Mouse (Mus musculus) T-cell, adult 2 months (primary cell): ENCODE measurements around the gene Cdk17.
A peak's percentile ranks its signal among the peaks of the same experiment; 100 is the strongest.

Experiments
- DNase-seq: peaks from one replicate; pipeline ENCODE4 v3.0.0; 2022; ENCODE audit warnings: low spot score

Gene Cdk17

GRCm38 (mm10) chr10:93171182-93171855 lies 10.6 kb downstream of the Cdk17 start:
- DNase-seq: peak; percentile 90

DNA sequence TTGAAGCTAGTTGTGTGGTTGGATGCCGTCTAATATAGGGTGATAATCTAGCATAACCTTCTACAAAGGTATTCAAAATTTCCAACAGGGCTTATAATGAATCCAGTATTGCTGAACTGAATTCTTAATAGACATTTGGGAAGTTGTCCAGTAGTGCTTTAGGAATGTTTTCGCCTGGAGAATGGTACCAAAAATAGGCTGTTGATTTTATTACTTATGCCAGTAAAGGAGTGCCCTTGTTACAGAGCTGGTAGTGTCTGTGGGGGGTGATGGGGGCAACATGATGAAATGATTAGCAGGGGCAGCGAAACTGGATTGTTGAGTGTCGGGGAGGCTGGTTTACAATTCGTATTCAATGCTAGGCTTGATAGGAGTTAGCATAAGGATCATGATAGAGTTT lies 16.8 kb downstream of the Cdk17 start:
- DNase-seq: no peak

DNA sequence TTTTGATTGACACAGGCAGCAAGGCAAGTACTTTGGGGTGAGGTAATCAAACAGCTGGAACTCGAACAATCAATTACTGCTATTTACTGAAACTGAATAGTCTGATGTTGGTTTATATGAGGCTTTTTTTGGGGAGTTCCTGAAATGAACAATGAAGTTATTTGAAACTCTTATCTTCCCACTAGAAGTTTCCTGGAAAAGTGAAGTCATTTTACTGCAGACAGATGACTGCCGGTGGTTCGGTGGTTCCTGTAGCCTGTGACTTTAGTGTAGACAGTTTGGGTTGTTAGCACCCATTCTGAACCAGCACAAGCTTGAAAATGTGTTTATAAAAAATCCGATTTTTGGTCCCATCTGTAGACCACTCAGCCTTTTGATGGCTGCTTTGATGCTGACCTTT lies 17.2 kb downstream of the Cdk17 start:
- DNase-seq: no peak

DNA sequence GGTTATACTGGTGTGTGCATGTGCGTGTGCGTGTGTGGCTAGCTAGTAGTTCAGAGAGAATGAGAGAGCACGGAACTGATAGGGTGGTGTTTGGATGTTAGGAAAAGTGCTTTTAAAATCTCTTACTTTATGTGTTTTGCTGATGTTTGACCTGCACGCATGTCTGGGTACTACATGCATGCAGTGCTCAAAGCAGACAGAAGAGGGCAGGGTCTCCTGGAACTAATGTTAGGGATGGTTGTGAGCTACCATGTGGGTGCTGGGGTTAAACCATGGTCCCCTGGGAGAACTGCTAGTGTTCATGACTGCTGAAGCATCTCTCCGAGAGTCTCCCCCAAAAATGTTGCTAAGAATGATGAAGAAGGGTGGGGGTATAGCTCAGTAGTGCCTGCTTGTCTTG lies 18.0 kb downstream of the Cdk17 start:
- no peak for DNase-seq

DNA sequence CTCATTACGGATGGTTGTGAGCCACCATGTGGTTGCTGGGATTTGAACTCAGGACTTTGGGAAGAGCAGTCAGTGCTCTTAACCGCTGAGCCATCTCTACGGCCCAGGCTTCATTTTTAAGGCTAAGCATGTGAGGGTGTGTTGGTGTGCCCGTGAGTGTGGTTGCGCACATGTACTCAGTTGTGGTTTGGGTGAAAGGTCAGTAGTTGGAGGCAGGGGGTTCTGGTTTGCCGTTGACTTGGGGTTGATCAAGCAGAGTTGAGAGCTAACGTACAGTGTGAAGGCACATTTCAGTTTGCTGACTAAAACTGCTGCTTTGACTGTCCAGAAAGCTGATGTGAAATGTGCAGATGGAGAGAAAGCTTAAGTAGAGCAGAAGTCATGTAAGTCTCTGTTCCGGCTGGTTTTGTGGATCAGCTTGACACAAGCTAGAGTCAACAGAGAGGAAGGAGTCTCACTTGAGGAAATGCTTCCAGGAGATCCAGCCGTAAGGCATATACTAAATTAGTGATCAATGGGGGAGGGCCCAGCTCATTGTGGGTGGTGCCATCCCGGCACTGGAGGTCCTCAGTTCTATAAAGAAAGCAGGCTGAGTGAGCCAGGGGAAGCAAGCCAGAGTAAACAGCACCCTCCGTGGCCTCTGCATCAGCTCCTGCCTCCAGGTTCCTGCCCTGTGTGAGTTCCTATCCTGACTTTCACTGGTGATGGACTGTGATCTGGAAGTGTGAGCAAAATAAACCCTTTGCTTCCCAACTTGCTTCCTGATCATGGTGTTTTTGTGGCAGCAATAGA lies 19.2 kb downstream of the Cdk17 start:
- peak; percentile 48 for DNase-seq

GRCm38 (mm10) chr10:93184351-93184976 lies 23.8 kb downstream of the Cdk17 start:
- no peak for DNase-seq

GRCm38 (mm10) chr10:93188440-93188999 lies 27.8 kb downstream of the Cdk17 start:
- peak; percentile 40 for DNase-seq

DNA sequence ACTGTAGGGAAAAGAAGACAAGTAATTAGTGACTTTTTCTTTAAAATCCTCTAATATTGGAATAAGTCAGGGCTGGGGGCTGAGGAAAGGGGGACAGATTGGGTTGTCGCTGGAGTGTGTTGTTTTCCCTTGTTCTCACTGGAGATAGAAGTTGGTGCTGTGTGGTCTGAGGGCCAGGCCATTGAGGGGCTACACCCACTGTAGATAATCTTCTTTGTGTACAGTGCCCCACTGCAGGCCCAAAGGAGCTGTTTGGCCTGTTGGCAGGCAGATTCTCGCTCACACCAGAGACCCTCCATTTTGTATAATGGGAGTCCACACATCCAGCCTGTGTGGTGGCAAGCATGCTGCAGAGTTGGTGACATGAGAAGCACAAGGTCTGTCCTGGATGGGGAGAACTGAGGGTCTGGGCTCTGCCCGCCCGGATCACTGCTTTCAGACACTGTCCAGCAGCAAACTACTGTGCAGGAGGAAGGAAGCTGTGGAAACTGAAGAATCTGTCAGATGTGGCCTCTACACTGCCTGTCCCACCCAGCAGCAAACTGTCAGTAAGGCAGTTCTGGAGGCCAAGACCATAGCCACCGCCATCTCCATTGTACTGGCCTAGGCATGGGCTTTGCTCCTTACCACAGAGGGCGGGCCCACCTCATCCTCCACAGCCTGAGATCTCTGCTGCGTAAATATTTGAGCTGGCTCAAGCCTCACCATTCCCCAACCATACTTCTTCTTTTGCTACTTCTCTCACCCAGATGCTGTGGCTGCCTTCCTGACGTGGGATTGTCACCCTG lies 30.0 kb downstream of the Cdk17 start:
- DNase-seq: peak; percentile 20

- no peak for DNase-seq
Measured at GRCm38 (mm10) chr10:93197092-93197491, 36.4 kb downstream of the Cdk17 start.

DNA sequence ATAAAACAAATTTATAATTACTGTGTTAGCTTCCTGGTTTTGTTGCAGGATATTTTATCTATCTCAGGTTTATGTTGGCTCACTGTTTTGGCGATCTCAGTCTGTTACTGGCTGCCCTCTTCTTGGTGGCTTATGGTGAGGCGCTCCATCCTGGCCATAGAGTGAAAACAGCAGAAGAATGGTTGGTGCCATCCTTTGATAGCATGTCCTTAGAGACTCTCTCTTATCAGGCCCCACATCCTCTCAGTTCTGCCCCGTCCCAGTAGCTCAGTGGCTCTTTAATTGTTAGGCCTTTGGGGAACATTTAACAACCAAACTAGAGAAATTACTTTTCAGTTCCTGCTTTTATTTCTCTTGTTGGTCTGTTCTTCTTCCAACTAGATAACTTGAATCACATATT lies 38.3 kb downstream of the Cdk17 start:
- no peak for DNase-seq

DNA sequence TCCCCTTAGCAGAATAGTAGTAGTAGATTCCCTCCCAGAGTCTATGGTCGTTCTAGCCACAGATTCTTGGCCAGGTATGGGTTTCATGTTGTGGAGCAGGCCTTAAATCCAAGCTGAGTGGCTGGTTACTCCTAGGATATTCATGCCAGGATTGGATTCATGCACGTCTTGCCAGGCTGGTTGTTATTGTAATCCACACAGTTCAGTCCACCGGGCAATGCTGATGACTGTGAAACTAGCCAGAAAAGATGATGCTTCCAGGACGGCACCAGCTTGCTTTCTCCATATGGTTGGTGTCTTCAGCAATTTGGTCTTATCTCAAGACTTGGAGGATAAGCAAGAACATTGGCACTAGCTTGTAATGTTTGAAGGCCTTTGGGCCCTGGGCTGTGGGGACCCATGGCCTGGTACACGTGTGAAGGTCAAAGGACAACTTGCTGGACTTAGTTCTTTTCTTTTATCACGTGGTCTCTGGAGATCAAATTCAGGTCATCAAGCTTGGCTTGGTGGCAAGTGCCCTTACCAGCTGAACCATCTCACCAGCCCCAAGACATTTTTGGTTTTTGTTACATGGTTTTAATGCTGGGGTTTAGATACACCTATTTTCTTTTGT lies 41.3 kb downstream of the Cdk17 start:
- DNase-seq: no peak

DNA sequence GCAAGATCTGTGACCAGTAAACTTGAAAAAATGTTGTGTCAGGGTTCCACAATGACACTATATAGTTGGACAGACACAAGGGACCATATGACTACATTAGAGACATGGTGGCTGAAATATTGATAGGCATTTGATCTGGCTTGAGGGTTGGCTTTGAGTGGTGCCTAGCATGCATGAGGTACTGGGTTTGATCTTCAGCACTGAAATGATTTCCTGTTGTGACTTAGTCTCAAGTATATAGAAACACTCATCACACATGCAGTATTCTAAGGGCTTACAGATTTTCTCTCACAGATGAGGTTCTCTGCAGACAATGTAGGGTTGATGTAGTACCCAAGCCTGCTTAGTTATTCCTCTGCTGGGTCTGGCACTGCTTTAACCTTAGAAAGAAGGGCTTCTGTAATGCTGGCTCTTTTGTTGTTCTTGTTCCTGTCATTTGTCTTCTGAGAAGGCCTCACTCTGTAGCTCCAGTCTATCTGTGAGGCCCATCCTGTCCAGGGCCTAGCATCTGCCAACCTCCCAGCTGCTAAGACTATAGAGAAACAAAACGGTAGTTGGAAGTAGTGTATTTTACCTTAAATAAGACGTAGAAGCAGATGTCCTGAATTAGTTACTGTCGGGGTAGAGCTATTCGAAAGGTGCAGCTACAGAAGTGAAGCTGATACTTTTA lies 44.7 kb downstream of the Cdk17 start:
- DNase-seq: peak; percentile 21

- DNase-seq: no peak
Measured at GRCm38 (mm10) chr10:93207176-93207575, 46.5 kb downstream of the Cdk17 start.

DNA sequence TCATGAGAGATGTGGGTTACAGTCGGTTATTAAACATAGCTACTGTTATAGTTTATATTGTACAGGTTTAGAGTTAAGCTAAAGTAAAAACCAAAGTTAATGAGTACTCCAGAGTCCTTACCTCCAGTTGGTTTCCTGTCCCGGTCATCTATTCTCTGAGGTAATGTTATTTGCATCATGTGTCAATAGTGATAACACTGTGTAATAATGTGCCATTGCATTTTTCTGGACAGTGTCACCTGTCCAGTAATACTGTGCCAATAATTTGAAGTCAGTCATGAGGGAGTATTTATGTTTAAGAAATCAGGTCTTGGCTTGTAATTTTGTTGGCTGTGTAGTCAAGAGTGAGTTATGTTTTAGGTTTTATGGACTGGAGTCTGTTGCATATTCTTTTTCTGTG lies 52.0 kb downstream of the Cdk17 start:
- DNase-seq: no peak

DNA sequence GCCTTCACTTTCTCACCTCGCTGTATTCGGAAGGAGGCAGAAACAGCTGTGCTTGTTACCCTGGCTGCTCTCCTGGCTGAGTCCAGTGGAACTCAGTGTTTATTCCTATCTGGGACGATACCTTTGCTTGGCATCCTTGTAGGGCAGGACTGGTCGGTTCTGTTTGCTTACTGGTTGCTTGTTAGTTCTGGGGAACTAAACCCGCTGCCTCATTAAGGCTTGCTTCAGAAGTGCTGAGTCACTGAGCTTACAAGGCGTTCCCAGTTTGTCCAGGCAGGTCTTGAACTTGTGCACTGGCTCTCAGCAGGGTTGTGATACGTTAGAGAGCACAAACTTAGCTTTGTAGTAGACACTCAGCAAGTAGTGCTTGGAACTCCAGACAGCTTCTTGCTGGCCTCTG lies 52.7 kb downstream of the Cdk17 start:
- DNase-seq: no peak

- no peak for DNase-seq
Measured at GRCm38 (mm10) chr10:93214251-93214650, 53.6 kb downstream of the Cdk17 start.

DNA sequence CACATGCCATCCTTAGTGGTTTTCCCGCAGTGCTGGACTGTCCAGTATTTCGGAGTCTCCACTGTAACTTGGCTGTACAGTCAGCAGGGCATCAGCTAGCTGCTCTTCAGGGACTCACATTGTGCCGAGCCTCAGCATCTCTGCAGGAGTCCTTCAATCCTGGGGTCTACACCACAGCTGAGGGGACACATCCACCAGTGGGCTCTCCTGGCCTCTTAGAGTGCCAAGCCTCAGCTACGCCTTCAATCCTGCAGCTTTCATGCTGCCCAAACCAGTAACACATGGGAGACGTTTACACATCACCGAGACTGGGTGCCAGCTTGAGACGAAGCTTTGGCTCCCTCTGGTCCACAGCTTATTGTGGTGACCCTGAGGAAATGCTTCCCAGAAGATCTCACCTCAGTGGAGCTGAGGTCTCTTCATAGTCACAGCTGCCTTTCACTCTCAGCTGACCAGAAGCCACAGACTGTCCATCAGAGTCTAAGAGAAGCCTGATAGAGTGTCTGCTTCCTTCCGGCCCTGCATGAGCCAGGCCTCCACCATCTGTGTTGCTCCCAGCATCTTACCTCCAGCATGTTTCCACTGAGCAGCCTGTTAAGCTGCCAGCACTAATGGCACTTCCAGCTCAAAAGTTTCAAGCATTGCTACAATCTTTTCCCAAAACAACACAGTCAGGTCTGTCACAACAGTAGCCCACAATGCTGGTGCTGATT lies 54.5 kb downstream of the Cdk17 start:
- DNase-seq: no peak

- DNase-seq: peak; percentile 47
Measured at GRCm38 (mm10) chr10:93225751-93226150, 65.1 kb downstream of the Cdk17 start.

DNA sequence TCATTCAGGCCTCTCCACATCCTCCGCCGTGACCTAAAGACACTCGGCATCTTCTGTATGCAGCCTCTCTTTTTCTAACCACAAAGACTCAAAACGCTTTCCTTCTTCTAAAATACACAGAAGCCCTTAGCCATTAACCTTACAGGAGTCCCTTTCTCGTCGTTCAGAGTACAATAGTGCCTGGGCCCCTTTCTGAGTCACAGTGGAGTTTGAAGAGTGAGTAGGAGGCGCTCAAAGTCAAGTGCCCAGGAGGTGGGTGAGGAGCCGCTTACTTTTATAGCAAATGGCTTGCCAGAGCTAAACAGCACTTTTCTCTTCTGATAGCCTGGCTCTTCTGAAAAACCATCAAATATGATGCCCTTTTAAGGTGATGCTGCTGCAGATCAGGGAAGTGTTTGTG lies 67.2 kb downstream of the Cdk17 start:
- DNase-seq: peak; percentile 75

- peak; percentile 50 for DNase-seq
Measured at GRCm38 (mm10) chr10:93228401-93229007, 67.8 kb downstream of the Cdk17 start.
